Mouse (Mus musculus) testis, adult 2 months (tissue): ENCODE results near the gene Supt7l.

Experiments
- CTCF ChIP-seq: fragments of 200-500 bp; IDR thresholded peaks from 2 replicates; pipeline ENCODE4 v1.5.1; 2012; ENCODE audit warnings: low read depth, mild to moderate bottlenecking, inconsistent platforms, low read length, moderate library complexity; ENCODE audit not compliant: control insufficient read depth, insufficient read depth, insufficient replicate concordance
- POLR2A ChIP-seq: fragments of 200-500 bp; IDR thresholded peaks from 2 replicates; pipeline ENCODE4 v1.6.1; 2012; ENCODE audit warnings: low read depth, mild to moderate bottlenecking, inconsistent platforms, low read length, moderate library complexity; ENCODE audit not compliant: control insufficient read depth

GRCm38 (mm10) chr5:31571023-31571608 lies 43.5 kb upstream of the Supt7l start:
- no peak for TF ChIP-seq CTCF
- no peak for TF ChIP-seq POLR2A
